Mouse (Mus musculus) heart, adult 2 months (tissue): ENCODE data around the gene Trpm4. TPM values are rescaled to one million over a fixed set of nuclear protein-coding genes. Genes with fewer than 3 reads are reported as not detected.

Experiments used
- DNase-seq, 2 experiments: peaks; one replicate each; pipeline ENCODE4 v3.0.0; 2021
- H3K27ac ChIP-seq: fragments of 200-600 bp; 2 replicates; pipeline ENCODE4 v1.8.1; 2022
- H3K27me3 ChIP-seq: fragments of 200-500 bp; 2 replicates; pipeline ENCODE4 v1.6.1; 2012; ENCODE audit warnings: mild to moderate bottlenecking, low read length, inconsistent platforms, mixed read lengths; ENCODE audit not compliant: control insufficient read depth, insufficient read depth
- H3K36me3 ChIP-seq: fragments of 200-500 bp; 2 replicates; pipeline ENCODE4 v1.6.1; 2012; ENCODE audit warnings: low read length, inconsistent platforms; ENCODE audit not compliant: control insufficient read depth, insufficient read depth
- H3K4me1 ChIP-seq: fragments of 200-500 bp; 2 replicates; pipeline ENCODE4 v1.6.1; 2011; ENCODE audit warnings: low read length; ENCODE audit not compliant: control insufficient read depth, insufficient read depth
- H3K4me3 ChIP-seq: fragments of 200-600 bp; 2 replicates; pipeline ENCODE4 v1.8.1; 2022
- H3K79me2 ChIP-seq: fragments of 200-500 bp; replicated peaks from 2 replicates; pipeline ENCODE4 v1.6.1; 2012; ENCODE audit warnings: mild to moderate bottlenecking, inconsistent platforms, low read length, moderate library complexity, mixed read lengths; ENCODE audit not compliant: control insufficient read depth, insufficient read depth
- H3K9ac ChIP-seq: fragments of 200-500 bp; 2 replicates; pipeline ENCODE4 v1.6.1; 2012; ENCODE audit warnings: low read depth, mild to moderate bottlenecking, control low read depth, inconsistent platforms, low read length, mixed read lengths
- CTCF ChIP-seq: fragments of 200-600 bp; IDR thresholded peaks from 2 replicates; pipeline ENCODE4 v1.8.1; 2022; ENCODE audit warnings: antibody characterized with exemption, mild to moderate bottlenecking, moderate library complexity
- EP300 ChIP-seq: fragments of 200-500 bp; IDR thresholded peaks from 2 replicates; pipeline ENCODE4 v1.6.1; 2011; ENCODE audit warnings: low read depth, low read length, control low read depth; ENCODE audit not compliant: insufficient read depth
- POLR2A ChIP-seq: fragments of 200-500 bp; IDR thresholded peaks from 2 replicates; pipeline ENCODE4 v1.6.1; 2011; ENCODE audit warnings: mild to moderate bottlenecking, low read depth, low read length, control low read depth; ENCODE audit not compliant: insufficient read depth
- WGBS: fragments of 180-500 bp; shearing (Covaris S2); methylation state at CpG from one replicate; pipeline ENCODE4 v1.1.7; 2018; 5-methylcytosine and 5-hydroxymethylcytosine counted together
- intact Hi-C: fragments of 180-260 bp; cut with DNase I; formaldehyde crosslinking; loops from one replicate; pipeline ENCODE4 v1.15.1; 2025
- polyA plus RNA-seq: library from polyadenylated mRNA; depleted of rRNA; stranded (reverse); fragments of >200 nt; gene quantifications from 2 replicates; pipeline ENCODE4 v1.2.3, GENCODE M21; 2012
- total RNA-seq, 2 experiments: library from RNA; stranded (reverse); gene quantifications; 2 replicates each; pipeline ENCODE4 v1.2.3; 2021

The Trpm4 gene
- total and polyA plus RNA-seq, 3 experiments: 21.0 to 38.7 (median 21.4) TPM

- peak overlapping the region; percentile 38; the same call in 1 of the 2 replicates for H3K27ac ChIP-seq
- intact Hi-C loops: no loop called here
- H3K4me3 ChIP-seq: peak overlapping the region; percentile 45
These were observed 3.9 kb upstream of the Trpm4 start for GRCm38 (mm10) chr7:45337469-45337868.

GRCm38 (mm10) chr7:45336319-45336718 is 2.7 kb upstream of the Trpm4 start:
- Histone ChIP-seq H3K4me3 (peak overlapping the region; percentile 50), H3K27me3 (no peaks in the 10 kb centered on the region), H3K4me1 (peaks cover 13% of the 10 kb centered on the region), H3K36me3 (no peaks in the 10 kb centered on the region), H3K79me2 (no peaks in the 10 kb centered on the region), H3K9ac (no peak overlapping the region), H3K27ac (peak overlapping the region; percentile 13)
- DNase-seq: no peak
- 80% methylated on average over 4 of the region's 4 CpGs for WGBS
- intact Hi-C loops: no loop called here
- TF ChIP-seq CTCF (no peak), EP300 (no peak), POLR2A (no peak)

More at GRCm38 (mm10) chr7:45337469-45337868, 3.9 kb upstream of the Trpm4 start:
- peaks cover 13% of the 10 kb centered on the region for H3K4me1 ChIP-seq
- peak overlapping the region; percentile 61 for H3K9ac ChIP-seq
- no peaks in the 10 kb centered on the region for H3K79me2 ChIP-seq
- no peak for TF ChIP-seq CTCF
- TF ChIP-seq POLR2A: no peak
- no peak for TF ChIP-seq EP300
- H3K36me3 ChIP-seq: no peaks in the 10 kb centered on the region
- no peak for DNase-seq
- H3K27me3 ChIP-seq: no peaks in the 10 kb centered on the region
- 11% methylated on average over 4 of the region's 4 CpGs for WGBS

DNA sequence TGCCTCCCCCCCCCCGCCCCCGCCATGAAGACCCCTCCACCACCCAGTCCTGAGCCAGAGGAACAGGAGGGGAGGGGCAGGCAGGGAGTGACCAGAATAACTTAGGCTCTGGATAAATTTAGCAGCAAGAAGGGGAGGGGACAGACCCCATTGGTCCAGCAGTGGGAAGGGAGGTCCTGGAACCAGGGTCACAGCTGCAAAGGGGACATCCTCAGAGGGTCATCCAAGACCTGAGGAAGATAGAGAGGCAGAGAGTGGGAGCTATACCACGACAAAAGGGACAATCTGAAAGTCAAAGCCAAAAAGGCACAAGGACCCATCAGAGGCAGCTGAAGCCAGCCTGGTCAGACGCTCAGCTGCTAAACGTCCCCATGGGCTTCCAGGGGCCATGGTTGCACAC is 1.5 kb upstream of the Trpm4 start, which contains the start of gene Hrc:
Hrc (plus strand) TSS at position 235 of the 400 bp plus-strand sequence.
- Histone ChIP-seq H3K4me1 (peaks cover 4% of the 10 kb centered on the region), H3K9ac (peak within 1 kb of the TSS; percentile 49), H3K4me3 (peak within 1 kb of the TSS; percentile 50), H3K79me2 (no peaks in the 10 kb centered on the region), H3K27ac (peak within 1 kb of the TSS; percentile 87), H3K27me3 (no peaks in the 10 kb centered on the region), H3K36me3 (no peaks in the 10 kb centered on the region)
- WGBS: 32% methylated on average over 5 of the region's 5 CpGs
- TF ChIP-seq CTCF (no peak), POLR2A (peak; percentile 81)
- peak; percentile 57 to 74 for DNase-seq
- intact Hi-C loops: loop anchor here (2.0 kb wide), 1 partner anchor 34 kb away; no protein-coding TSS in a partner anchor

DNA sequence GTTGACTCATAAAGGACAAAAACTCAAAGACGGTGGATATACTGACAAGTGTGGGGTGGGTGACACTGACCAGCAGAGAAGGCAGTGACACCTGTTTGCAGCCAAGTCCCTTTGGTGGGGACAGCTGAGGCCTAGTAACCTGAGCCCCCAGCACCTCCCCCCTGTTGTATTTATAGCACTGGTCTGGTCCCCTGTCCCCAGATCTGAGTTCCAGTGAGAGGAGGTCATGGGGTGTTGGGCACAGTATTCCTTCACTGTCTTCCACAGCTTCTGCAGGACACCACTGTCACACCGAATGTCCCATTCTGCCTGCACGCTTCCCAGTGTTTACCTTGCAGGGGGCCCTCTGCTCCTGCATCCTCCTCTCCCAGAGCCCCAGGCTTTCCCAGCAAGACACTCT is 1.0 kb upstream of the Trpm4 start:
- peak; percentile 64; the same call in 1 of the 2 replicates for TF ChIP-seq POLR2A
- no peak for TF ChIP-seq CTCF
- peak; percentile 63 for TF ChIP-seq EP300
- peak in 1 of 2 experiments; percentile 68 for DNase-seq
- Histone ChIP-seq H3K4me1 (peaks cover 1% of the 10 kb centered on the region; the same call in 1 of the 2 replicates), H3K4me3 (no peak overlapping the region), H3K27ac (peak overlapping the region; percentile 87), H3K79me2 (no peaks in the 10 kb centered on the region), H3K36me3 (no peaks in the 10 kb centered on the region), H3K9ac (no peak overlapping the region), H3K27me3 (no peaks in the 10 kb centered on the region)
- intact Hi-C loops: loop anchor here (2.0 kb wide), 1 partner anchor 34 kb away; no protein-coding TSS in a partner anchor
- WGBS: 25% methylated on average over 3 of the region's 3 CpGs

- Histone ChIP-seq H3K4me3 (peak overlapping the region; percentile 98), H3K27ac (peak overlapping the region; percentile 87), H3K4me1 (no peaks in the 10 kb centered on the region; the same call in 1 of the 2 replicates), H3K36me3 (no peaks in the 10 kb centered on the region), H3K79me2 (no peaks in the 10 kb centered on the region), H3K27me3 (no peaks in the 10 kb centered on the region), H3K9ac (peak overlapping the region; percentile 88)
- intact Hi-C loops: no loop called here
- DNase-seq: peak; percentile 70 to 75
- TF ChIP-seq CTCF: no peak
- TF ChIP-seq EP300: 0 out of 2 replicates have a peak, but pooled peaks have one; percentile 6
- TF ChIP-seq POLR2A: peak; percentile 13; the same call in 1 of the 2 replicates
- WGBS: 4% methylated on average over 22 of the region's 22 CpGs
These were observed 725 bp downstream of the Trpm4 start for GRCm38 (mm10) chr7:45332685-45333425.

GRCm38 (mm10) chr7:45331502-45331901 is 2.1 kb downstream of the Trpm4 start:
- Histone ChIP-seq H3K27me3 (no peaks in the 10 kb centered on the region), H3K27ac (no peak overlapping the region), H3K4me3 (no peak overlapping the region), H3K79me2 (no peaks in the 10 kb centered on the region), H3K9ac (no peak overlapping the region), H3K36me3 (no peaks in the 10 kb centered on the region), H3K4me1 (no peaks in the 10 kb centered on the region; the same call in 1 of the 2 replicates)
- intact Hi-C loops: no loop called here
- 82% methylated on average over 6 of the region's 6 CpGs for WGBS
- TF ChIP-seq CTCF: peak; percentile 33
- no peak for TF ChIP-seq POLR2A
- no peak for TF ChIP-seq EP300
- DNase-seq: no peak
